Mouse (Mus musculus): ENCODE data around the gene Cntd1.

GRCm38 (mm10) chr11:101315665-101316500 lies 37.1 kb downstream of the Cntd1 start, which contains the start of gene Psme3:
- TF ChIP-seq CTCF (IDR thresholded peaks at IDR 0.05; ENCODE audit: extremely low read depth, insufficient read length, insufficient replicate concordance, low read depth, low read length) (0 out of 2 replicates have a peak, but pooled peaks have one; percentile 2), POLR2A (IDR thresholded peaks at IDR 0.05; ENCODE audit: low read depth, low read length) (peak; percentile 62)
